Mouse (Mus musculus) heart, postnatal 14 days (tissue): ENCODE data around the gene Nhs. TPM values are rescaled to one million over a fixed set of nuclear protein-coding genes. Genes with fewer than 3 reads are reported as not detected.

Source experiments
- DNase-seq, 2 experiments: peaks; one replicate each; pipeline ENCODE4 v3.0.0; 2021 to 2022
- intact Hi-C: fragments of 180-260 bp; cut with DNase I; formaldehyde crosslinking; loops from one replicate; pipeline ENCODE4 v1.15.1; 2025
- long read RNA-seq, 2 experiments: library from polyadenylated mRNA; stranded (forward); transcript quantifications; one replicate each; pipeline ENCODE4 v2.0.0; 2021
- total RNA-seq, 2 experiments: library from RNA; stranded (reverse); gene quantifications; 2 replicates each; pipeline ENCODE4 v1.2.3; 2021

The Nhs gene
- total RNA-seq = under 1 TPM; 0.74 to 1.00 TPM
- long read RNA-seq, experiment 1 = 0 reads
- long read RNA-seq, experiment 2 = 0 reads

DNA sequence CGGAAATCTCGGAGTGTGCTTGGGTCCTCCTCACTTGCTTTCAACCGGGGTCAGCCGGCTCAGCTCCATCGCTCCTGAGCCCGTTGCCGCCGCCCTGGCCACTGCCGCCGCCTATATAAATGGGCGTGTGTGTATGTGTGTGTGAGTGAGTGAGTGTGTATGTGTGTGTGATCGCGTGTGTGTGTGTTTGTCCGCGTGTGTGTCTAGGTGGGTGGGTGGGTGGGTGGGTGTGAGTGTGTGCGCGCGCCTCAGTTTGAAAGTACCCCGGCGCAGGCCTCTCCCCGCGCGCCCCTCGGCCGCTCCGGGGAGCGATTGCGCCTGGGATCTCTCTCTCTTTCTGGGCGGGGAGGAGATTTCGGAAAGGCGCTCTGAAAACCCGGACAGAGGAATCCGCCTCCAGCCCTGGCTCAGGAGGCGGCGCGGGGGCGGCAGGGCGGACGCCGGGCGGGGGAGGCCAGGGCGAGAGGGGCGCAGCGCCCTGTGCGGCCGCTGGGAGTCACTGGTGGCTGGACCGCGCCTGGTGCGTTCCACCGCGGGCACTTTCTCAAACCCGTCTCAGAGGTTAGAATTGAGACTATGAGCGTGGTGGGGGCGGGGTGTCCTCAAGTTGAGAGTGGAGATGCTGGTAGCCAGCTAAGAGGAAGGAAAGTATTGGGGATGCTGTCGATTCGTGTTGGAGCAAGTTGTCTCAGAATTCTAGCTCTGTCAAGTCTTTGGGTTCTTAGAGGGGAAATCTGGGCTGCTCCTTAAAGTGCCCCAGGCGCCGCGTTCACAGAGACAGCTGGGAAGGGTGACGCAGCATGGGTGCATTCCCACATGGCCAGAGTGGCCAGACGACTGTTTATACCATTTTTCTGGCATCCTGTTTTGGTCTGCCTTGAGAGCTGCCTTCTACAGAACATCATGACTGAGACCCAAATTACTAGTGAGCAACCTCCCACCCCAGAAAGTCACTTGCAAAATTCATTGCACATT lies at the start of gene Nhs:
Gene Nhs (minus strand): TSS at position 94 of the 975 bp plus-strand sequence.
- intact Hi-C loops = loop anchor here (1.0 to 10.0 kb wide), 5 partner anchors 119 to 295 kb away; no protein-coding TSS in a partner anchor
- peak; percentile 71 to 74 for DNase-seq

DNA sequence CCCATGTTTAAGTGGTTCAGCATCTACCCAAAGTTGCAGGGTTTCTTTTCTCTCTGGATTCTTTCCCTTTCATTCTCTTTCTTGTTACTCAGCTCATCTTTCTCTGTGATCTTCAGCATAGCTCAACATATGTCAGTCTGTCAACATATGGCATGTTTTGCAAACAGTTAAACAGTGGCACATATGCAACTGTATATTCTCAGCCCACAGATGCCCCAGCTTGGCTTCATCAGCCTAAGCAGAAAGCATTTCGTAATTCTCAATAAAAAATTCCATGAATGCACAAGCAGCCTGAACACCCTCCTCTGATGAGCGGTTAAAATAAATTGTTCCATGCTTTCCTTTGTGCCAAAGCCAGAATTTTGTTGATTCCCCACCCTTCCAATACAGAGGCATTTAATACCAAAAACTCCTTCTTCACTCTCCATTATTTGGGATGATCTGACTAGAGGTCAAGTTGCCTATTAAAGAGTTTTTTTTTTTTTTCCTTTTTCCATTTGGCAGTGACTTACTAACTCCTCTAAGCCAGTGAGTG lies 46.9 kb upstream of the Nhs start:
- intact Hi-C loops = no loop called here
- DNase-seq = no peak

DNA sequence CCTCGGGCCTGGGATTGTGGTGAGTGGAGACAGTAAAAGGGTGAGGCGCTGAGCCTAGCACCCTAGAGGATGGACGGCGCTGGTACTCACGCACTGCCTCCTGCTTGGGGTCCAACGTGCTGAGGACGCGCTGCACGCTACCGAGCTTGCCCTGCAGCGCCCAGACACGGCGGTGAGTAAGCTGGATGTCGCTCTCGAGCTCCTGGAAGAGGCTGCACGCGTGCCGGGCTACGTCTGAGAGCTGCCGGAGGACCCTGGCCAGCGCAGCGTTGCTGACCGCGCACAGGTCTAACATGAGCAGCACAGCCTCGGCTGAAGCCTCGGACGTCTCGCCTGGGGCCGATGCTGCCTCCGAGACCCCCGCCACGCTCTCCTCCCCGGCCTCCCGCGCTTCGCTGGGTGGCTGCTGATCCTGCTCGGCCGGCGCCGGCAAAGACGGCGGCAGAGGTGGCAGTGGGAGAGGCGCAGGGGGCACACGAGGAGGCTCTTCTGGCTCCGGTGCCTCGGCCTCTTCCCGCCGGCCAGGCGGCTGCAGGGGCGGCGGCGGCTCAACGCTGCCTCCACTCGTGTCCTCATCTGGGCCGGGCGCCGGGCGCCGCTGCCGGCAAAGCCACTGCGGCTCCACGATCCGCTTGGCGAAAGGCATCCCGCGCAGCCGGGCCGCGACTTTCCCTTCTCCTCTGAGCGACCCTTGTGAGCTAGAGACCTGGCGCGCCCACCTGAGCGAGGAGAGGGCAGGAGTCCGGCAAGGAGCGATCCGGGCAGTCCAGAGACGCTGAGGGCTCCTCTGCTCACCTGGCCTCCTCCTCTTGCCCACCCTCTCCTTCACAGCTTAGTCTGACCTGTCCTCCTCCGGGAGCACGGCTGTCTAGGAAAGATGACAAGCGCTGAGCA lies 540 bp downstream of the Nhs start:
- DNase-seq = peak; percentile 16 to 27
- intact Hi-C loops = loop anchor here (2.0 to 10.0 kb wide), 3 partner anchors 132 to 284 kb away; no protein-coding TSS in a partner anchor

DNA sequence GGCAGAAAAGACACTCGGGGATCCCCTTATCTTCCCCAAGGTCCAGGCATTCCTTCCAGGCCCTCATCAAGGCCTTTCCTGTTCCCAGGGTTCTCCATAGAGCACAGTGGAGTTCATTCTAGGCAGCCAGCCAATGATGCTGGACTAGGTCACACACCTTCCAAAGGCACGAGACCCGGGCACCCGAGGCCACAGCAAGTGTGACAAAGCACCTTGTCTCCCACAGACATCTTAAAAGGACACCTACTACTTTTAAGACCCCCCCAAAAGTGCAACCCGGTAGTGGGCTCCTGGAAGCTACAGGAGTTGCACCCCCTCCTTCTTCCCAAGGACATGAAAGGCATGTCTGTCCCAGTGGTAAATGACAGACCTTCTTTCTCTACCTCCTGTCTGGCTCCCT lies 1.4 kb downstream of the Nhs start:
- intact Hi-C loops = loop anchor here (2.0 to 10.0 kb wide), 3 partner anchors 131 to 283 kb away; no protein-coding TSS in a partner anchor
- DNase-seq = peak; percentile 3 to 4

DNA sequence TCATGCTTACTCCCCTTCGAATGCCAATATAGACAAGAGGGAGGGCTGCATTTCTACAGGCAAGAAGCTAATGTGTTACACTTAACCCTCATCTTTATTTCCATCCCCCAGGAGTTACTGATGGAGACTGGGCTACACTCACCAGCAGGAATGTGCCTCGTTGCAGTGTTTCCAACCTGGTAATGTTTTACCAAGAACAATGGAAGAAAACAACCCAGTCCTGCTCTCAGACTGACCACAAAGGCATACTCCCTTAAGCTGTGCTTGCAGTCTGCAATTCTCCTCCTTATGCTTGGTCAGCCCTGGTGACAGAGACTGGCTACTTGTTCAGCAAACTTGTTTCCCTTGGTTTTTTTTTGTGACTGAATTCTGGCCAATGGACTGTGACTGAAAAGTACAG lies 21.7 kb downstream of the Nhs start:
- intact Hi-C loops = no loop called here

DNA sequence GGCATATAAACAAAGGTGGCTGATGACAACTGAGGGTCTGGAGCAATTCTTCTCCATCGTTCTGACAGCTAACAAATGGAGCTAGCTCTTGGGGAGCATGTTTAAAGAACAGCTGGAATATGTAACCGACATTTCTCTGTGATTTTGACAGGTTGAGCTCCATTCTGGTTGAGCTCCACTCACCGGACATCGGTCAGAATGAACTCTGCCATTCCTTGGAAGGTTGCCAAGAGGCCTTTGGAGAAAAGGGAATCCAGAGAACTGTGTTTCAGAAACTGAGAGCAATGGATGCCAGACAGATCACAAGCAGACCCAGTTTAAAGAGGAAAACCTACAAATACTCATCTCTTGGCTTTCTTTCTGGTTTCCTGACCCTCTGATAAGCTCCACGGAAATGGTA lies 46.3 kb downstream of the Nhs start:
- intact Hi-C loops = no loop called here
- peak; percentile 1 to 41 for DNase-seq

More for the DNA sequence above, 21.7 kb downstream of the Nhs start:
- DNase-seq = no peak

DNA sequence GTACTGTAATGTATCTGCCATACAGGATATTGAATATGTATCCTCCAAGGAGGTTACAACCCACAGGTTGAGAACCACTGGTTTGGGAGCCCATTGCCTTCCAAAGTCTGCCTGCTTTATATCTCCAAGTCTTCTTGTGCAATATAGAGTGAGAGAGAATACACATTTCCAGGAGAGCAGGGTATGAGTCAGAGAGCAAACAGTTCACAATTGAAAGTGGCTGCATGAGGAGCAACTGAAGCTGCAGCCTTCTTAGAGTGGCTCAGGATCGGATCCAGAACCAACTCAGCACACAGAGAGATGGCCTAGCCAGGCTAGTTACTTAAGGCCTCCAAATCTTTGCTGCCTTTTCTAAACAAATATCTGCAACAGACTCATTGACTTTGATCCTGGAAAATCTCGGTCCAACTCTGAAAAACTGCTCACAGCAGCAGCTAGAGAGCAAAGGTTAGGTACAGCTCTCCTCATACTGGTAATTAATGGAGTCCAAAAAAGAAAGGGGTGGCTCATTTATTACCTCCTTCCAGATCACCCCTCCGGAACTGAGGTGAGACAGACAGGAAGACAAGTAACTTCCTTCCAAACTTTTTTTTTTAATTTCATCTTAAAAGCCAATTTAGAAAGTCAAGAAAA lies 56.6 kb downstream of the Nhs start:
- intact Hi-C loops = no loop called here
- no peak for DNase-seq

DNA sequence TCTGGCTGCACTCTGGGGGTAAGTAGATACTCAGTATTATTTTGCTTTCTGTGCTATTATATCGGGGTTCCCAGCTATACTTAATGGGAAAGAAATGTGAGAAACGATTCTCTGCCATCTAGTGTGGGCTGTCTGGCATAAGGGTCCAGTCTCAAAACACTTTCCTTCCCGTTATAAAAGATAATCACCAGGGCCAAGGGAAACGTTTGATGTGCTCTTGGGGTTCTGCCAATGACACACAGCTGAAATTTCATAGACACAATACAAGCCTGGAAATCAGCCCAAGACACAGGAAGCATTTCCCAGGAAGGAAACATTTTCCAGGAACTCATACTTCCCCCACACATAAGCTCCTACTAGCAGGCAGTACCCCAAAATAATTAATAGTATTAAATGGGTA lies 61.2 kb downstream of the Nhs start:
- intact Hi-C loops = no loop called here
- peak in 1 of 2 experiments; percentile 3 for DNase-seq

DNA sequence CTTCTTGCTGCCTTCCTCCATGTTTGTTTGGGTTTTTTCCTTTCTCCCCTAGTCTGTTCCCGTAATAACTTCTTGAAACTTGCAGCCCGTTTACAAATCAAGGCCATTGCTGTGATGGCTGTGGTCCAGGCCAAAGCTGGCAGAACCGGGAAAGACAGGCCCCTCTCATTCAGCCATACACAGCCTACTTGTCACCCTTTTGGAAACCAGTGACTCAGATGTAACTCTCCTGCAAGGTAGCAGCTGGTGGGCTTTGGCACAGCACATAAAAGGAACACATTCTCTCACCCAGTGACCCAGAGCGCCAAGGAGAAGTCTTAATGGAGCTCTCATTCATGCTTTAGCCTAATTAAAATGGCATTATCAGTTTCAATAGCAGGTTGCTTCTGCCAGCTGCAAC lies 72.2 kb downstream of the Nhs start:
- DNase-seq = no peak
- intact Hi-C loops = no loop called here

DNA sequence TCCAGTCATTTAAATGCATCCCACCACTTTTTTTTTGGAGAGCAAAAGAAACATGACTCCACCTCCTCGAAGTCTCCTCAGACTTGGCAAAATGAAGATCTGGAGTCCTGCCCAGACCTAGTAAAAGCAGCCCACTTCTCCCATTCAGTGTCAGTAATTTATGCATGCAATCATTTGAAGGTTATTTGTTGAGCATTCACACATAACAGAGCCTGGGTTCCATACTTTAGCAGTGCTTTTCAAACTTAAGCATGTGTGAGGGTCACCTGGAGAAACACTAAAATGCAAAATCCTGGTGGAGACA lies 73.7 kb downstream of the Nhs start:
- DNase-seq = peak; percentile 1 to 21
- intact Hi-C loops = no loop called here

DNA sequence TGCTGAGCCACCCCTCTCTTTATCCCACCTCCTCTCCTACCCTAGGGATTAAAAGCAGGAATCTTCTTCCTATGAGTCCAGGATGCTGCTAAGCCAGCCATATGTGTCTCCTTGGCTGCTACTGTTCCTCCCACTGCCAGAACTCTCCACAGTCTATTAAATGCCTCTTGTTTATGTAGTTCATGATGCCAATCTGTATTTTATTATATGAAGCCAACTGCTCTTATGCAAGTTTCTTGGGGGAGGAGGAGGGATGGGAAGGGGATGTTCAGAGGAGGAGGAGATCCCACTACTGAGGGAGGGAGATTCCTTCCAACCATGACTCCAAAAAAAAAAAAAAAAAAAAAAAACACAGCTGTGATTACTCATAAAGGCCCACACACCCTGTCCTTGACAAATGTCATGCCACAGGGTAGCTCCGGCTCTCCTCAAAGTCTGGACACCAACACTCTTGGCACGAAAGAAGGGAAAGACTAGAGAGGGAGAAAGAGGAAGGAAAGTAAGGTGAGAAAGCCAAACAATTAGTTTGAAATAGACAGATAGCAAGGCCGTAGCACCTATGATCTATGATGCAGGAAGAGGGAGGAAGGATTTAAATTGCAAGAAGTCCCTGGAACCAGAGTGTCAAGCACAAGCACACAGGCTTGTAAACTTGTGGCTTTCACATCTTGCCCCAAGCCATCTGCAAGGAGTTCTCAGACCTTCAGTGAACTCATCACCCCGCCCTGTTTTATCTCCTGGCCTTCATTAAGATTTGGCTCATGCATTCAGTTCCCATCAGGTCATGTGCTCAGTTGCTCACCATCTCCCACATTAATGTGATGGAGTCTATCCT lies 74.3 kb downstream of the Nhs start:
- intact Hi-C loops = no loop called here
- DNase-seq = no peak

DNA sequence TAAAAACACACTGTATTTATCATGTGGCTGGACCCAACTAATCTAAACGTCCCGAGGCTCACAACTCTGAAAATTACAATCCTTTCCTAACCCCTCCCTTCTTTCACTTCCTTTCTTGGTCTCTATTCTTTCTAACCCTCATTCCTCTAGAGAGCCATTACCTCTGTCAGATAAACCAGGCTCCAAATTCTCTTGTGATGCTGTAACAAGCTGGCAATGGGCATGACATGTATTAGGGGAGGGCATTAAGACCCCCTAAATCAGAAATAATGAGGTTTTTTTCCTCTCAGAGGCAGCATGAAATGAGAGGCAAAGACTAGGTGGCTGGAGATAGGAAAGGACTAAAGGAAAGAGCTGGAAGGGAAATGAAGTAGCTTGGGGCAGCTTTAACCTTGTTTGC lies 96.4 kb downstream of the Nhs start:
- intact Hi-C loops = no loop called here
- no peak for DNase-seq

DNA sequence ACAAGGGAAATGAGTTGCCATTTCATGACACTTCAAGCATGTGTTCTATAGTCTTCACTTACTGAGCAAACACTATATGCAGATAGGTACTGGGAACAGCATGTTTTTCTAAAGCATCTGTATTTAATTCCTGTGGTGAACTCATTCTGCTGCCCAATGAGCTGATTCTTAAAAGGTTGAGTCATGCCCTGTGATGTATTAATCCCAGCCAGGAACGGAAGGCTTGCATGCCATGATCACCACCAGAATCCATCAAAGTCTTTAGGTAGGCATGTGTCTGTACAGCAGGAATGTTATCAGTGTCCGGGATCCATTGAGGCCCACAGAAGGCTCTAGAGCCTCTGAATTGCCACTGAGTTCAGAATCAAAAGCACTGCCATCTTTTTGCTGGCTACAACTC lies 103.9 kb downstream of the Nhs start:
- no peak for DNase-seq
- intact Hi-C loops = no loop called here

DNA sequence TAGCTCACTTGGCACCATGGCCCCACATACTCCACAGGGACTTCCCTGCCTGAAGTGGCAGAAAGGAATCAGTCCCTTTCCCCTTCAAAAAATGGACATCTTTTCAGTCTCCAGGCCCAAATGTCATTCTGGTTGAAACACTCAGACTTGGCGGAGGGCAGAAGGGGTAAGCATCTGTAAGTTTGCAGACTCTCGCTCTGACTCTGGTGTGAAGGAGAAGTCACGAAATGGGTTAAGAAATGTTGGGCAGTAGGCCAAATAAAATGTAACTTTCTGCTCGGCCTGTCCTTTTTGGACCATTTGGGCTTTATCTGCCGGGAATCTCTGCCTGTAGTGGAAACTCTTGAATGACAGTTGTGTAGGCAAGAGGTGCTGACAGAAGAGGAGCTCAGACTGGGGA lies 106.0 kb downstream of the Nhs start:
- DNase-seq = no peak
- intact Hi-C loops = no loop called here

DNA sequence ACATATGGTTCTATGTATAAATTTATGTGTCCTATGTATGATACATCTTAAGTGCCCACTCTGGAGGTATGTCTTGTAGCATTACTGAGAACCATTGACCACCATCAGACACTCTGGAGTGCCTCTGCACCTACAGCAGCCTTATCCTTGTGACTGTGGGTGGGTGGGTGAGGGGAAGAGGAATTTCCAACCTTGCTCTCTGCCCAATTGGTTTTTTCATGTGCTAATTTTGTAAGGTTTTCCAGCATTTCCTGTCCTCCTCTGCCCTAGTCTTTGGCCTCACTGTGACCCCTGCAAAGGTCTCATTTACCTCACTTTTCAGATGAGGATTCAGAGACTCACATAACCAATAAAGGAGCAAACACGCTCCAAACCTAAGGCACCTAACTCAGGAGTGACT lies 107.0 kb downstream of the Nhs start:
- intact Hi-C loops = no loop called here
- no peak for DNase-seq

DNA sequence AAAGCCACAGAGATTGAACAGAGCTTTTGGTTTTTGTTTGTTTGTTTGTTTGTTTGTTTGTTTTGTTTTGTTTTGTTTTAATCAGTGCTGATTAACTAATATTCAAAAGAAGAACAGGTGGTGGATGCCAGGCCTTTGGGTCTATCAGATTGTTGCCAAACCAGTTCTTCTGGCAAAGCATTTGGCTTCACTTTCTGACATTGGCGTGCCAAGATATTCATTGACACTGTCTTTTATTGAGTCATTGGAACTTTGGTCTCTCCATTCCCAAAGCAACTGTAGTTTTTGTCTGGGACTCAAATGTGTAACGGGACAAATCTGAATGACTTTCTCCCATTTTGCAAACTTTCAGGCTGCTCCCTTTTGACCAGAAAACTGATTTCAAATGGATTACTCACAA lies 109.9 kb downstream of the Nhs start:
- DNase-seq = no peak
- intact Hi-C loops = no loop called here

DNA sequence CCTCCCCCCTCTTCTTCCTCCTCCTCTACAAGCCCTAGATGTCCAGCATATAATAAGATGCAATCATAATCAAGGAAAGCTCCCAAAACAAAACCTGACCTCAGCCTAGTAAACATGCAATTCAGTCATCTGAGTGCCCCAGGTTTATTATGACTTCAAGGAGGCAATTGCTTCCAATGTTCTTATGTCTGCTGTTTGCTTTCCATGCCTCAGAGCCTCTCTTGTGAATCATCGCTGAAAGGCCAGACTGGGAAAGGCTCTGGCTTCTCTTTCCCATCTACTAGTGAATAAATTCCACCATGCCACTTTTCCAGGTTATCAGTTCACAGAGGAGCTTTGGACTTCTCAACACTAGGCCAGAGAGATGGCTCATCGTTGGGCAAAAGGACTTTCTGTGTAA lies 114.0 kb downstream of the Nhs start:
- DNase-seq = no peak
- intact Hi-C loops = no loop called here

DNA sequence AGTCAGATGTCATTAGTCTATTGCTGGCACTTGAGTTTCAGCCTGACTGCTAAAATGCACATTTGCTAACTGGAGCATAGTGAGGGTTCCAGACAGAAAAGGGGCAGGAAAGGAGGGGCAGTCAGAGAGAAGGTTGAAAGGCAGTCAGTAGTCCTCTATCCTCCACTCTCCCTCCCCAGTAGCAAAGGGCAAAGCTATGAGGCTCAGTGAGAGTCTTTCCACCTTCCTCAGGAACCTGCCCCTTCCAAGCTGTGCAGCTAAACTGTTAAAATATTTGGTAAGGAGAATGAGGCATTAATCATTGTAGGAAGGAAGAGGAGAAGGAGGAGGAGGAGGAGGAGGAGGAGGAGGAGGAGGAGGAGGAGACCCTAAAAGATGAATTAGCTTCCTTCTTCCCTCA lies 115.4 kb downstream of the Nhs start:
- intact Hi-C loops = no loop called here
- no peak for DNase-seq

DNA sequence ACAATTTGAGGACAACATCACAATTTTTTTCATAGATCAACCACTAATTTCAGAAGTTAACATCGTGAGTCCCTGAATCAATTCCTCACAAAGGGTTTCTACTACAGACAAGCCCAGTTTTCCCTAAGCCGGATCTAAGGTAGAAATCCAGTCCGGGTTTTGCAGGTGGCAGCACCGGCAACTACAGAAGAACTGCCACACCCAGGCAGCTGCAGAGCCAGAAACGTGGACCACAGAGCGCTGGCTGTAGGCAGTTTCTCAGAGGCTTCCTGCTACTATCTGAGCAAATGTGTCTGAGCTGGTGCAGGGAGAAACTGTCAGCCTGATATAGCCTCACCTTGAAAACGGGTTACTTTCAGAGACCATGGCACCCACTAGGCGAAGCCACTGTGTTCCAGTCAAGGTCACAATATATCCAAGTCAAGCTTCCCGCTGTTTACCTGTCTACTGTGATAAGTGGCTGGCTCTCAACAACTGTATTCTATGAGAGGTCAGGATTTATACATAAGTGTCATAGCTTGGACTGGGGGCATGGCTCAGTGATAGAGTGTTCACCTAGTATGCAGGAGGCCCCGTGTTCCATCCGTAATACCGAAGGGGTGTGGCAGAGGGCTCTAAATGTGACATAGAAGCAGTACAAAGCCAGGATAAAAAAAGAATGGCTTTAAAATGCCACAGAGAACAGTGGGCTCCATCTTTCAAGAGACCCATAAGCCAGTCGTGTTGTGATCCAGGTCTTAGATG lies 134.1 kb downstream of the Nhs start:
- intact Hi-C loops = loop anchor here (5.0 kb wide), 1 partner anchor 132 kb away; the partner anchor contains the start of gene Nhs
- DNase-seq = peak; percentile 37 to 59
